Mouse (Mus musculus) spleen, adult 18-20 months (tissue): ENCODE measurements around the gene Ap5m1.

Experiments used
- DNase-seq, 2 experiments: peaks; one replicate each; pipeline ENCODE4 v3.0.0; 2022; ENCODE audit warnings: mixed read lengths in 2 of 2

Gene Ap5m1

DNA sequence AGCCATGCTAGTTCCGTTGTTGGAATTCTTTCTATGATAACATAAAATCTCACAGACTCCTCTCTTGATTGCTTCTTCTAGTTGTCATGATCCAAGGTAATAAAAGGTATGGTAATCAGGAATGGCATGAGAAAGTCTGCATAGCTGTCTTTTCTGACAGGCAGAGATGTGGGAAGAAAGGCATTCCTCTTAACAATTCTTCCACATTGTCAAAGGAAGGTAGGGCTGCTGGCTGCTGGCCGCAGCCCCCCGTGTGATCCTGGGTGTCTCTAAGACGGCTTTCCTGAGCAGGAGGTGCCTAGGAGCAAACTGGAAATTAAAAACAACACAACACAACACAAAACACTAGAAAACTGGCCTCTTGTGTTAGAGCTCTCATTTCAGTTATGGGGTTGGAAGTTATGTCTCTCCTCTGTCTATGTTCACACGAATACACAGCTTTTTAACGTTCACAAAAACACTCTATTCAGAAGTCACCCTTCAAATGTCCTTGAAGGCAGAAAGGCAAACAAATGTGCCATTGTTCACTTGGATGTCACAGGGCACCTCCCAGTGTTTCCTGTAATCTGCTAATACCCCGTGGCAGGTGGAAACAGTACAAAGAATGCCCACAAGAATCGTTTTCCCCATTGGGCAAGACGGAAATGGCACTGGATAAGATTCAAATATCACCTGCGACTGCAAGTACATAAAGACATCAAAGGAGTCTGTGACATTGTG, 62.8 kb downstream of the Ap5m1 start:
- DNase-seq: no peak

DNA sequence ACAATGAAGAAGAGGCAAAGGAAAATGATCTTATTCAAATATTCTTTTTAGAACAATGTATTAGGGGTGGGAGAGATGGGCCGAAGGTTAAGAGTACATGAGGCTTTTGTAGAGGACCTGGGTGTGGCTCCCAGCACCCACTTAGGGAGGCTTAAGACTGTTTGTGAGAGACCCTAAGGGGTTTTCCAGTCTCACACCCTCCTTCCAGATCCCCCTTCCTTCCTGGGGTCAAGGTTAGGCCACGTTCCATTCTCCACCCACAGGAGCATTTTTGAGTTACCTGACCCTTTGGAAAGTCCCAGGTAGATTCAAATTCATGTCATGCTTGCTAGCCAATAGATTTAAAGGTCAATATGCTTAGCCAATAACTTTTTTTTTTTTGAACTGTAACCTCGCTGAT, 66.5 kb downstream of the Ap5m1 start:
- no peak for DNase-seq

DNA sequence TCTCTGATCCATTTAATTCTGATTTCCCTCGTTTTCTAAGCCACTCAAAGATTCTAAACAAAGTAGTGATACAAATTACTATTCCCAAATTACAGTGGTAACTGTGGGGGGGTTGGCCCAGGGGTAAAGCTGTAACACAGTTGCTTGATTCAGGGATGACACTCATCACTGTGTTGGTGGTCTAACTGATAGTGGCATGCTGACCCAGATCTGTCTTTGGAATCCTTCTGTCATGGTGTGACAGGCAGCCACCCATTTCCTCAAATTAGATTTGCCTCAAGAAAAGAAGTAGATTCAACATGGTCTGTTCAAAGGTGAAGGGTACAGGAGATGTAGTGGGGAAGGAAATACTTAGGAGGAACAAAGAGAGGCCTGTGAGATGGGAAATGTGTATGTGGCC, 72.3 kb downstream of the Ap5m1 start:
- DNase-seq: no peak

DNA sequence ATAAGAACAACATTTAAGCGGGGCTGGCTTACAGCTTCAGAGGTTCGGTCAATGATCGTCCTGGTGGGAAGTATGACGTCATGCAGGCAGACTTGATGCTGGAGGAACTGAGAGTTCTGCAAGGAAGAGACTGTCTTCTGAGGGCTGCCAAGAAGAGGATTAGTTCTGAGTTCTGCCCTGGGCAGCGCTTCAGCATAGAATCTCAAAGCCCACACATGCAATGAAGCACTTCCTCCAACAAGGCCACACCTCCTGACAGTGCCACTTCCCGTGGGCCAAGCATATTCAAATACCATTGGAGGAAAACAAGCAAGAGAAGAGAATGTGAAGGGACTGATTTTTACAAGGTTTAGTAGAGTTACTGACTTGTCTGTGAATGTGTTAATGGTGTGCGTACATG, 74.9 kb downstream of the Ap5m1 start:
- DNase-seq: no peak
